ENCODE assay signal across 25 mouse cellular contexts in the genomic region with DNA sequence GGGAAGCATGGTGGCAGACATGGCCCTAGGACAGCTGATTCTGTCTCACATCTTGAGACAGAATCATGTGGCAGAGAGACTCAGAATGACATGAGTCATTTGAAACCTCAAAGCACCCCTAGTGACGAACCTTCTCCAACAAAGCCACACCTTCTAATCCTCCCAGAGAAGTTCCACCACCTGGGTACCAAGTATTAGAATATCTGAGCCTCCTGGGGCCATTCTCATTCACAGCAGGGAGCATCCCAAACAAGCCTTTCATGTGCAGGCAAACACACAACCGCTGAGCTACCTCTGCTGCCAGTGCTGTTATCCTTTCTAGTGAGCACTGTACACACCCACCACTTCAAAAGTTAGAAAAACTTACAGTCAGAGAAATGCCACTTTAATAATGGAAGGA. TPM values are rescaled to one million over a fixed set of nuclear protein-coding genes. Genes with fewer than 3 reads are reported as not detected.
DNase-seq lines count a peak whose midpoint lies in the region; TF ChIP-seq lines count a peak whose summit lies in the region.
"Had no signal": no experiment of that assay in that cellular context is flagged by ENCODE, and none has a peak within 500 bp of the region (broad histone marks: within the 10 kb centered on the region; RNA-seq: fewer than 3 reads in every experiment).

No protein-coding gene starts in this region.

- no peaks in the 10 kb centered on the region for H3K9me3 ChIP-seq in ES-E14 (ENCODE audit: control insufficient read depth, insufficient read depth, low read depth, low read length)
- H3K9me3 ChIP-seq in limb, embryonic 10.5 days (replicated peaks), result no peaks in the 10 kb centered on the region
- H3K9me3 ChIP-seq: embryonic facial prominence, embryonic 10.5 days; embryonic facial prominence, embryonic 13.5 days; forebrain, embryonic 12.5 days; forebrain, embryonic 15.5 days; heart, embryonic 12.5 days; heart, embryonic 15.5 days; hindbrain, embryonic 10.5 days; hindbrain, embryonic 13.5 days had no signal

- H3K4me3 ChIP-seq in ES-E14 (ENCODE audit: insufficient read depth in 1 of 2, low read depth in 1 of 2, low read length in 2 of 2, poor library complexity in 1 of 2, severe bottlenecking in 1 of 2), result no peak overlapping the region
- no peak overlapping the region for H3K4me3 ChIP-seq in limb, embryonic 10.5 days
- H3K4me3 ChIP-seq: embryonic facial prominence, embryonic 10.5 days; embryonic facial prominence, embryonic 13.5 days; erythroblast, embryonic 14.5 days; forebrain, embryonic 12.5 days; forebrain, embryonic 15.5 days; heart, embryonic 12.5 days; heart, embryonic 15.5 days; hindbrain, embryonic 10.5 days; hindbrain, embryonic 13.5 days had no signal

- no peaks in the 10 kb centered on the region for H3K36me3 ChIP-seq in ES-E14 (ENCODE audit: control insufficient read depth, insufficient read depth, low read length, poor library complexity, severe bottlenecking)
- peaks cover 7% of the 10 kb centered on the region; the same call in 1 of the 2 replicates for H3K36me3 ChIP-seq in limb, embryonic 10.5 days
- H3K36me3 ChIP-seq: embryonic facial prominence, embryonic 13.5 days; heart, embryonic 15.5 days had no signal

- no peak overlapping the region for H3K9ac ChIP-seq in ES-E14 (ENCODE audit: insufficient read depth, low read depth, low read length, poor library complexity, severe bottlenecking)
- H3K9ac ChIP-seq: embryonic facial prominence, embryonic 13.5 days; forebrain, embryonic 12.5 days; forebrain, embryonic 15.5 days; heart, embryonic 12.5 days; heart, embryonic 15.5 days; hindbrain, embryonic 13.5 days had no signal

- H3K4me1 ChIP-seq in ES-E14 (ENCODE audit: control insufficient read depth in 2 of 2, insufficient read depth in 2 of 2, low read length in 2 of 2, poor library complexity in 1 of 2), result peaks cover 0 to 2% of the 10 kb centered on the region in 2 experiments; a peak in 1 of 4 replicates
- H3K4me1 ChIP-seq in limb, embryonic 10.5 days, result no peaks in the 10 kb centered on the region
- H3K4me1 ChIP-seq: embryonic facial prominence, embryonic 10.5 days; forebrain, embryonic 12.5 days; hindbrain, embryonic 10.5 days; hindbrain, embryonic 13.5 days had no signal

- in situ Hi-C loops in ES-E14 (cut with MboI; ENCODE audit: low sequenced_read_pairs in 2 of 2, unreplicated experiment in 2 of 2), result no loop called here

- 58% methylated on average over 2 of the region's 2 CpGs for WGBS in limb, embryonic 10.5 days

- DNase-seq in testis, postnatal 10 days (ENCODE audit: low spot score), result peak; percentile 11
- no peak for DNase-seq in testis, postnatal 14 days (ENCODE audit: low spot score)
- DNase-seq in ES-E14 (ENCODE audit: low read depth, low spot score), result peak; percentile 35
- DNase-seq in limb, embryonic 10.5 days (ENCODE audit: low spot score), result peak; percentile 15
- DNase-seq in urinary bladder, postnatal 4 days (ENCODE audit: low spot score in 2 of 2), result no peak
- no peak for DNase-seq in spleen, adult 12 weeks (ENCODE audit: low spot score)
- DNase-seq: adrenal gland, postnatal 10 days; cerebellum, adult 11 months; cerebellum, adult 2 months; cerebellum, postnatal 10 days; cerebellum, postnatal 36 days; embryo, embryonic 11 days; gastrocnemius, postnatal 25 days; heart, adult 18-20 months; heart, postnatal 10 days; heart, postnatal 36 days had no signal

- no peaks in the 10 kb centered on the region for H3K27me3 ChIP-seq in limb, embryonic 10.5 days (ENCODE audit: low read depth, poor library complexity, severe bottlenecking)
- H3K27me3 ChIP-seq: embryonic facial prominence, embryonic 13.5 days; forebrain, embryonic 12.5 days; forebrain, embryonic 15.5 days; heart, embryonic 12.5 days; heart, embryonic 15.5 days; hindbrain, embryonic 13.5 days had no signal

- H3K27ac ChIP-seq in ES-E14 (ENCODE audit: insufficient read depth, low read depth, low read length, poor library complexity, severe bottlenecking), result no peak overlapping the region
- H3K27ac ChIP-seq in limb, embryonic 10.5 days, result no peak overlapping the region
- H3K27ac ChIP-seq: embryonic facial prominence, embryonic 10.5 days; embryonic facial prominence, embryonic 13.5 days; forebrain, embryonic 12.5 days; forebrain, embryonic 15.5 days; heart, embryonic 15.5 days; hindbrain, embryonic 10.5 days; hindbrain, embryonic 13.5 days had no signal

TF ChIP-seq in ES-E14, 5 proteins besides CTCF, POLR2A, EP300 and RAD21:
- TF ChIP-seq HCFC1 (IDR thresholded peaks at IDR 0.05; ENCODE audit: borderline replicate concordance, insufficient read depth, low read length), result no peak
- TF ChIP-seq ZC3H11A (IDR thresholded peaks at IDR 0.05; ENCODE audit: borderline replicate concordance, low read depth, low read length), result no peak
- TF ChIP-seq CHD2 (IDR thresholded peaks at IDR 0.05; ENCODE audit: low read depth, low read length), result no peak
- TF ChIP-seq ZNF384 (IDR thresholded peaks at IDR 0.05; ENCODE audit: low read depth, low read length), result no peak
- TF ChIP-seq MAFK (IDR thresholded peaks at IDR 0.05; ENCODE audit: insufficient read depth, low read depth, low read length), result no peak

RNA-seq across cellular contexts. Expression of gene Elf2, which starts 46.2 kb away (rescaled TPM):
- 26.7 and 28.4 TPM in 2 replicates for total RNA-seq in ES-E14 (2012; rRNA removed)
- 39.8 and 44.3 TPM in 2 replicates for polyA plus RNA-seq in limb, embryonic 10.5 days (2016; fragmentation: Nextera tagmentation; extraction: Ambion mirVana)

Comparison
In these comparisons a context has a peak if more than half of its experiments do, and no peak if none do; other contexts are left out.
1. DNase-seq: peak in testis, postnatal 10 days (single experiment), ES-E14 (single experiment) and limb, embryonic 10.5 days (single experiment); none in testis, postnatal 14 days (single experiment), urinary bladder, postnatal 4 days (0 of 2) and spleen, adult 12 weeks (single experiment).